Mouse (Mus musculus): ENCODE results near the gene Ifi211. TPM values are rescaled to one million over a fixed set of nuclear protein-coding genes. Genes with fewer than 3 reads are reported as not detected.
"Not testable (repeated sequence)": the region's sequence is repeated elsewhere in the genome, so short reads cannot be mapped to it uniquely, and the experiment has no call there.

Ifi211 gene
- total RNA-seq, 2 experiments from 2014 or later, result 0.47 to 1.0 TPM

DNA sequence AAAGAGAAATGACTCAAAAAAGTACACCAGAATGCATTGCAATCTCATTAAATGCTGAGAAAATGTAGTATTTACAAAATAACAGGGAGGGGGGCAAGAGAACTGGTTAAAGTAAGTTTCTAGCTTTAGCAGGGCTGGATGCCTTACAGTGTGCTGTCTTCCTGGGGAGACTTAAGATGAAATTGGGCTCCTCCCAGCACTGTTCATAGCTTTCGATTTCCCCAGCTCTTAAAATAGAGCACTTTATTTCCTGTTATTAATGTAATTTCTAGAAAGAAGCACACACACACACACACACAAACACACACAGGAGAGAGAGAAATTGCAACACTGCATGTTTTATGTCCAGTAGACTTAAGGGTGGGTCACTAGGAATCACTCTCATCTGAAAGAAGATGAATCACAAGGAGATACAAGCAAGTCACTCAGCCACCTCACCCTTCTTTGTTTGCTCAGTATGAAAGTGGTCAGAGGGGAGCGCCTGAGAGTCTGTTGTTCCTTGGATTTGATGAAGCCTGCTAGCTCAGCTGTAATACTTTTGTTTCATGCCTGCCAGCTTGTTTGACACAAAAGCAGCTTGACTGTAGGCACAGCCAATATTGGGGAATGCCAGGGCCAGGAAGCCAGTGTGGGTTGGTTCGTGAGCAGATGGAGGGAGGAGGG lies 32.7 kb downstream of the Ifi211 start:
- intact Hi-C loops (cut with DNase I), result not testable (repeated sequence)
- DNase-seq, result peak; percentile 24 to 31

DNA sequence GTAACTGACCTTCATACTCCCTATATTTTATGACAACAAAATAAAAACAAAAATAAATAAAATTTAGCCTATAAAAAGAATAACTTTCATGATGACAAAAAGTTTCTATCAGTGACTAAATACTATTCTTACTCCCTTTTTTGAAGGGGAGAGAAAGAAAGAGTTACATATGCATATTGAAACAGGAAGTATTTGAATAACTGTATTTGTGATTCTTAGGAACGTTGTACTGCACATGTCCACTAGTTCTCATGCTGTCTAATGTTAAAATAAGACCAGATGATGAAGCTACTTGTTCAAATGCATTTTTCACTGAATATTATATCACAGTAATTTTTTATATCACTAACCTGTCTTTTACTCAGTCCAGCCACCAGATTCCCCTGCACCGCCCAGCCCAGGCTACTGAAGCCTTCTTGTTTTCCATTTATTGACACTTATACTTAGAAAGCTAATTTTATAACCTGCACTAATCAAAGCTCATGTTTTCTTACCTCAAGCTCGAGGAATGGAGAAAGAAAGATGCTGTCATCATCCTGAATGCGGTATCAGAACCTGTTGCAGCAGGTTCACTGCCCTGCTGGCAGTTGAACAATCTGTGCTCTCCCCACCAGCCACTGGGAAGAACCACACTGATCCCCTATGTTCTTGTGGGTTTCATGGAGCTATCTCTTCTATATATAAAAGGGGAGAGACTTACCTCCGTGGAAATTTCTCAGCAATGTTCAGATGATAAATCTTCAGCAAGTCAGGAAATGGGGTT lies 33.4 kb downstream of the Ifi211 start:
- intact Hi-C loops (cut with DNase I), result not testable (repeated sequence)
- peak in 1 of 2 experiments; percentile 6 for DNase-seq

DNA sequence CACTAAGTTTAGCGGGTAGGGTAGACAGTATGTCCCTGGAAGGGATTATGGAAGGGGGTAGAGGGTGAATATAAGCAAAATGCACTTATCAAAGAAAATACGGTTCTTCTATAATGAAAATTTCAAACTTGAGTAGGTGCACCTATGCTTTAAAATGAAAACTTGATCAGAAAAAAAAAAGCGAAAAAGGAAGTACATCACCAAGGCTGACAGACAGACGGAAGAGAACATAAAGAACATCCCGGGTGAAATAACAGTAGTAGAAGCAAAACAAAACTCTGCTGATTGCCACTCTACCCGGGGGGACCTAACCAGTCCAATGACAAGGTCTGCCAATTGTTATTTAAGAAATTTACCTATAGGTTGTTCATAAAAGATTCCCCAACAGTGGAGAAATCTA lies 34.6 kb downstream of the Ifi211 start:
- DNase-seq; intact Hi-C loops (cut with DNase I): not testable (repeated sequence)

DNA sequence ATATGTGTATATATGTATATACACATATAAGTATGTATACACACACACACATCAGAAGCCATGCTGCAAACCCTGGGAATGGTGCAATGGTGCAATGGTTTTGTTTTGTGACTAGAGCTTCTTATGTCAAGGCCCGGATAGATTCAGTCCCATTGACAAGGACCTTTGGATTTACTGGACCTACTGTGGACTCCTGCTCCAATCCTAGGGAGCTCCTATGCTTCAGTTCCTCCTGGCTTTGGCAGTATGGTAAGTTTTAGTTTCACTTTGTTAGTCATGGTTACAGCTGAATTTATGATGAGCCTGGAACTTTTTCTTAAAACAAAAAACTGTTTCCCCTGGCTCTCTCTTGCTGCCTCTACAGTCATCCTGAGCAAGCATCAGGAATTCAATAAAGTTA lies 35.7 kb downstream of the Ifi211 start:
- DNase-seq; intact Hi-C loops (cut with DNase I): not testable (repeated sequence)

DNA sequence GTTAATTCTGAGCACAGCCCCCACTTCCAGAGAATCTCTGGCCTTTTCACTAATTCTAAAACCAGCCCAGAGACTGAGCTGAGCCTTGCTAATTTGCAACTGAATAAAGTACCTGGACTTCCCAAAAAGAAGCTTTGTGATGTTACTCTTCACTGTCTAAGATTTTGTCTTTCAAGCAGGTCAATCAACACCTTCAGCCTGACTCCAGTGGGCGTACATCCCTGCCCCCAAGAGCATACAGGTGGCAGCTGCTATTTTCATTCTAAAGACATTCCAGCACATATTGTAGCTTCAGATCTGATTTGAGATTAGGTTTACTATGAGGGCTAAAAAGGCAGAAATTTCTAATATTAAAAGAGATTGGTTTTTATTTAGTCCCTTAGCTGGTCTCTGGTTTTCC lies 44.3 kb downstream of the Ifi211 start:
- intact Hi-C loops (cut with DNase I); DNase-seq: not testable (repeated sequence)

DNA sequence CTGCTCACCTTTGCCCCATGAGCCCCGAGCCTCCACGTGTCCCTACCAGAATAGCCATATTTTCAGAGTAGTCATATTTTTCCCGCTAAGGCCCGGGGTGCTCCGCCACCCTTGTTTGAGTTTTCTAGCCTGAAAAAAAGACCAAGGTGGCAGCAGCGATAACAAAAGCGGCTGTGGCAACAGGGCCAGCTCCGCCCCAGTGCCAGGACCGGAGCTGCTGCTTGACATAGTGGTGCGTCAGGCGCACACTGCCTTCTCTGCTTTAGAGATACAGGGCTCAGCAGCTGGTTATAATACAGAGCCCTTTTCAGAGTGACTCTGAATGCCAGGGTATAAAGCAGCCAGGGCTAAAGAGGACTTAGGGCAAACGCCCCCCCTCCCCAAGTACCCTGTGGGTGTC lies 46.3 kb downstream of the Ifi211 start:
- intact Hi-C loops (cut with DNase I), result no loop called here
- no peak for DNase-seq

DNA sequence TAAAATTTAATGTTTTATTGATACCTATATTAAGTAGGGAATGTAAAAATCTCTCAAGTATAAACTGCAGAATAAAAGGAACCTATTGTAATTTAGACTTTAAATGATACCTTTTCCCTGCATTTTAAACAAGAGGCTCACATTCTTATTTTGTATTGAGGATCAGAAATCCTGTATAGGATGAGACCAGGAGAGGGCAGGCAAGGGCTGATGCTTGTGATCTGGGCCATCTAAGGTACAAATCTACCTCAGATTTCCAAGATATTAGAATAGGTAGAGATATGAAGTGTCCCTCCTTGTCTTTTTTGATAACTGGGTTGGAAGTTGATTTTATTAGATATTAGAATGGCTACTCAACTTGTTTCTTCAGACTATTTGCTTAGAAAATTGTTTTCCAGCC lies 59.1 kb downstream of the Ifi211 start:
- peak in 1 of 2 experiments; percentile 3 for DNase-seq
- intact Hi-C loops (cut with DNase I), result loop anchor here (10.0 kb wide), 1 partner anchor 251 kb away; no protein-coding TSS in a partner anchor

DNA sequence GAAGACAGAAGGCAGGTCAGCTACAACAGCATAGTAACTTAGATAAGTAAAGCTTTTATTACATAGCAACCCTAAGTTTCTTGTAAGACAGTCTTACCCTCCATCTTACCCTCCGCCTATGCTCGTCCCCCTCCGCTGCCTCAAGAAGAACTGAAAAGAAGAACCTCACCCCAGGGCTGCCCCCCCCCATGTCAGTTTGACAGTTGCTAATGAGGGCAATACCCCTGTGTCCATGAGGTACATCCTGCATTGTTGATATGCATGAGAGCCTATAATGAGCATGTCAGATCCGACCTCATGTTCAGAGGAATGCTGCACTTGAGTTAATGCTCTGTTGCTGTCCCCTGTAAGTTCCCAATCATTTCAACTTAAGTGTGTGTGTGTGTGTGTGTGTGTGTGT lies 60.0 kb downstream of the Ifi211 start:
- intact Hi-C loops (cut with DNase I), result loop anchor here (10.0 kb wide), 1 partner anchor 252 kb away; no protein-coding TSS in a partner anchor
- not testable (repeated sequence) for DNase-seq

Other genes starting within 250 kb of the Ifi211 start
- gene Ifi208, start 239.4 kb downstream of the Ifi211 start, total RNA-seq (2021), result under 1 TPM; 0.10 to 0.12 TPM
- 1 to 10 TPM in 1 of 2 experiments, under 1 TPM in 1; 0.99 to 1.7 TPM for gene Ifi207, start 171.3 kb downstream of the Ifi211 start, total RNA-seq (2021)
- gene Ifi204, start 146.1 kb downstream of the Ifi211 start, total RNA-seq (2021), result 1 to 10 TPM; 1.2 to 1.5 TPM
- gene Mndal, start 29.4 kb upstream of the Ifi211 start, total RNA-seq (2021), result 10 to 100 TPM; 12.0 to 14.8 TPM
- 10 to 100 TPM; 10.7 to 12.3 TPM for gene Ifi203, start 29.6 kb upstream of the Ifi211 start, total RNA-seq (2021)
- gene Ifi202b, start 69.7 kb upstream of the Ifi211 start, total RNA-seq (2021), result not detected
- under 1 TPM; 0.45 to 0.69 TPM for gene Ifi205, start 118.8 kb upstream of the Ifi211 start, total RNA-seq (2021)
- not detected for gene Olfr433, start 127.7 kb upstream of the Ifi211 start, total RNA-seq (2021)
- not detected for gene Olfr432, start 136.2 kb upstream of the Ifi211 start, total RNA-seq (2021)
- gene Olfr430, start 153.6 kb upstream of the Ifi211 start, total RNA-seq (2021), result not detected
- gene Olfr429, start 171.3 kb upstream of the Ifi211 start, total RNA-seq (2021), result not detected
- gene Olfr427, start 183.8 kb upstream of the Ifi211 start, total RNA-seq (2021), result not detected
- not detected for gene Olfr231, start 208.1 kb upstream of the Ifi211 start, total RNA-seq (2021)
- not detected for gene Olfr424, start 218.5 kb upstream of the Ifi211 start, total RNA-seq (2021)
- not detected for gene Olfr420, start 242.6 kb upstream of the Ifi211 start, total RNA-seq (2021)

Measured in heart, postnatal 10 days (tissue).